Mouse (Mus musculus): ENCODE results near the gene Adprhl2.

- TF ChIP-seq POLR2A (IDR thresholded peaks at IDR 0.05; ENCODE audit: low read depth, low read length) (no peak), CTCF (IDR thresholded peaks at IDR 0.05; ENCODE audit: extremely low read depth, insufficient read length, insufficient replicate concordance, low read depth, low read length) (no peak)
Measured at GRCm38 (mm10) chr4:126283582-126283981, 37.9 kb downstream of the Adprhl2 start.

All from small intestine, adult 2 months (tissue).